8 mouse cellular contexts compared by ENCODE assay signal in genomic region chr4:41711705-41712375, GRCm38 (mm10). TPM values are rescaled to one million over a fixed set of nuclear protein-coding genes. Genes with fewer than 3 reads are reported as not detected.
DNase-seq lines count a peak whose midpoint lies in the region; ATAC-seq and TF ChIP-seq lines count a peak whose summit lies in the region.

No protein-coding gene starts in this region.

- no peaks in the 10 kb centered on the region for H3K27me3 ChIP-seq in heart, postnatal 0 days (ENCODE audit: control insufficient read depth, insufficient read depth, low read length)
- H3K27me3 ChIP-seq in hindbrain, embryonic 11.5 days (ENCODE audit: control insufficient read depth, insufficient read depth, low read length), result no peaks in the 10 kb centered on the region
- no peaks in the 10 kb centered on the region for H3K27me3 ChIP-seq in midbrain, embryonic 14.5 days (ENCODE audit: control insufficient read depth, insufficient read depth, low read length)
- H3K27me3 ChIP-seq in thymus, adult 2 months (ENCODE audit: control insufficient read depth, insufficient read depth, low read length), result no peaks in the 10 kb centered on the region

- H3K4me1 ChIP-seq in heart, postnatal 0 days (ENCODE audit: control insufficient read depth, insufficient read depth), result peaks cover 18% of the 10 kb centered on the region
- H3K4me1 ChIP-seq in bone marrow macrophage, adult 2 months (ENCODE audit: control insufficient read depth, insufficient read depth, low read length), result peaks cover 5% of the 10 kb centered on the region
- H3K4me1 ChIP-seq in hindbrain, embryonic 11.5 days (replicated peaks; ENCODE audit: control insufficient read depth, insufficient read depth, low read length), result peaks cover 15% of the 10 kb centered on the region
- peaks cover 29% of the 10 kb centered on the region for H3K4me1 ChIP-seq in midbrain, embryonic 14.5 days (ENCODE audit: control insufficient read depth, insufficient read depth, low read length)
- peaks cover 25% of the 10 kb centered on the region for H3K4me1 ChIP-seq in thymus, adult 2 months (replicated peaks; ENCODE audit: control insufficient read depth, insufficient read depth, low read length)

- no peaks in the 10 kb centered on the region for H3K9me3 ChIP-seq in heart, postnatal 0 days (replicated peaks; ENCODE audit: control insufficient read depth, low read length)
- H3K9me3 ChIP-seq in hindbrain, embryonic 11.5 days (ENCODE audit: control insufficient read depth, low read length), result no peaks in the 10 kb centered on the region
- no peaks in the 10 kb centered on the region for H3K9me3 ChIP-seq in midbrain, embryonic 14.5 days (ENCODE audit: control insufficient read depth, low read length)

- no peak overlapping the region for H3K27ac ChIP-seq in heart, postnatal 0 days (ENCODE audit: low read depth)
- H3K27ac ChIP-seq in bone marrow macrophage, adult 2 months (ENCODE audit: insufficient read depth, low read depth, low read length), result no peak overlapping the region
- H3K27ac ChIP-seq in hindbrain, embryonic 11.5 days (ENCODE audit: low read depth, low read length), result no peak overlapping the region; the same call in 1 of the 2 replicates
- no peak overlapping the region for H3K27ac ChIP-seq in midbrain, embryonic 14.5 days (replicated peaks; ENCODE audit: low read depth, low read length)
- H3K27ac ChIP-seq in thymus, adult 2 months (ENCODE audit: control insufficient read depth, insufficient read depth, low read length), result no peak overlapping the region

- TF ChIP-seq CTCF in heart, postnatal 0 days (IDR thresholded peaks at IDR 0.05; ENCODE audit: low read depth), result no peak
- TF ChIP-seq CTCF in bone marrow macrophage, adult 2 months (IDR thresholded peaks at IDR 0.05; ENCODE audit: low read depth, low read length), result no peak
- no peak for TF ChIP-seq CTCF in thymus, adult 2 months (IDR thresholded peaks at IDR 0.05; ENCODE audit: borderline replicate concordance, control insufficient read depth, extremely low read depth, insufficient read depth, low read length, poor library complexity)

- H3K4me3 ChIP-seq in heart, postnatal 0 days (ENCODE audit: low read depth, low read length), result peak overlapping the region; percentile 90
- peak overlapping the region; percentile 82 for H3K4me3 ChIP-seq in bone marrow macrophage, adult 2 months (ENCODE audit: insufficient read depth, low read length)
- peak overlapping the region; percentile 73 for H3K4me3 ChIP-seq in hindbrain, embryonic 11.5 days (ENCODE audit: low read depth, low read length)
- H3K4me3 ChIP-seq in midbrain, embryonic 14.5 days (replicated peaks; ENCODE audit: low read depth, low read length), result peak overlapping the region; percentile 79
- no peak overlapping the region for H3K4me3 ChIP-seq in thymus, adult 2 months (ENCODE audit: control insufficient read depth, insufficient read depth, low read length)

- TF ChIP-seq EP300 in heart, postnatal 0 days (IDR thresholded peaks at IDR 0.05; ENCODE audit: low read depth), result no peak

- ATAC-seq in heart, postnatal 0 days (ENCODE audit: insufficient read depth, low read depth), result no peak
- no peak for ATAC-seq in hindbrain, embryonic 11.5 days (ENCODE audit: low FRiP score)
- no peak for ATAC-seq in midbrain, embryonic 14.5 days (ENCODE audit: low FRiP score, low TSS enrichment)

- DNase-seq in heart, postnatal 0 days (ENCODE audit: low spot score), result no peak
- DNase-seq in heart, adult 9 months (ENCODE audit: low spot score in 2 of 2), result no peak
- peak; percentile 0 for DNase-seq in hindbrain, embryonic 11.5 days (ENCODE audit: low spot score)
- DNase-seq in midbrain, embryonic 14.5 days, result no peak
- no peak for DNase-seq in frontal cortex, postnatal 25 days (ENCODE audit: low spot score in 2 of 2)
- no peak for DNase-seq in urinary bladder, adult 2 months (ENCODE audit: low spot score)
- DNase-seq in thymus, adult 2 months, result no peak

- H3K9ac ChIP-seq in heart, postnatal 0 days (replicated peaks; ENCODE audit: low read depth, low read length), result no peak overlapping the region
- H3K9ac ChIP-seq in hindbrain, embryonic 11.5 days (ENCODE audit: low read depth, low read length), result peak overlapping the region; percentile 84
- H3K9ac ChIP-seq in midbrain, embryonic 14.5 days (replicated peaks; ENCODE audit: low read length), result peak overlapping the region; percentile 84

- H3K4me2 ChIP-seq in heart, postnatal 0 days (ENCODE audit: low read depth, low read length), result peak overlapping the region; percentile 83
- H3K4me2 ChIP-seq in hindbrain, embryonic 11.5 days (replicated peaks; ENCODE audit: low read depth, low read length), result peak overlapping the region; percentile 93
- peak overlapping the region; percentile 96 for H3K4me2 ChIP-seq in midbrain, embryonic 14.5 days (ENCODE audit: low read length)

- H3K36me3 ChIP-seq in heart, postnatal 0 days (replicated peaks; ENCODE audit: control insufficient read depth, insufficient read depth, low read length), result peaks cover 14% of the 10 kb centered on the region; the same call in 1 of the 2 replicates
- H3K36me3 ChIP-seq in hindbrain, embryonic 11.5 days (ENCODE audit: control insufficient read depth, insufficient read depth, low read length), result no peaks in the 10 kb centered on the region; the same call in 1 of the 2 replicates
- peaks cover 15% of the 10 kb centered on the region for H3K36me3 ChIP-seq in midbrain, embryonic 14.5 days (ENCODE audit: control insufficient read depth, insufficient read depth, low read length)
- no peaks in the 10 kb centered on the region for H3K36me3 ChIP-seq in thymus, adult 2 months (ENCODE audit: control insufficient read depth, insufficient read depth, low read length)

- WGBS in heart, postnatal 0 days, result 74% methylated on average over 16 of the region's 16 CpGs
- 79% methylated on average over 16 of the region's 16 CpGs for WGBS in hindbrain, embryonic 11.5 days
- 72% methylated on average over 16 of the region's 16 CpGs for WGBS in midbrain, embryonic 14.5 days
- 82% methylated on average over 16 of the region's 16 CpGs for WGBS in thymus, adult 2 months

- no peak for TF ChIP-seq POLR2A in bone marrow macrophage, adult 2 months (IDR thresholded peaks at IDR 0.05; ENCODE audit: borderline replicate concordance, low read depth, low read length)
- TF ChIP-seq POLR2A in thymus, adult 2 months (IDR thresholded peaks at IDR 0.05; ENCODE audit: control insufficient read depth, extremely low read depth, insufficient read depth, low read length, poor library complexity), result no peak

RNA-seq across cellular contexts. Expression of gene Rpp25l, which starts 1.5 kb away (rescaled TPM):
- 49.6 and 49.8 TPM in 2 replicates for total RNA-seq in heart, postnatal 0 days (2014; rRNA removed; ENCODE audit: low replicate concordance)
- 38.9 and 40.2 TPM in 2 replicates for polyA plus RNA-seq in heart, postnatal 0 days (2015; fragmentation: Nextera tagmentation; extraction: Ambion mirVana)
- 19.1 and 20.0 TPM in 2 replicates for polyA plus RNA-seq in bone marrow macrophage, adult 2 months (2012; ENCODE audit: insufficient read depth, insufficient read length, missing spikeins)
- 80.0 and 84.1 TPM in 2 replicates for polyA plus RNA-seq in hindbrain, embryonic 11.5 days (2014; fragmentation: Nextera tagmentation; extraction: Ambion mirVana)
- 62.2 and 64.1 TPM in 2 replicates for polyA plus RNA-seq in midbrain, embryonic 14.5 days (2014; fragmentation: Nextera tagmentation; extraction: Ambion mirVana)
- polyA plus RNA-seq in urinary bladder, adult 2 months (2012; rRNA removed), result 32.6 and 40.5 TPM in 2 replicates
- 82.8 and 94.9 TPM in 2 replicates for polyA plus RNA-seq in thymus, adult 2 months (2012; rRNA removed)

RNA-seq across cellular contexts. Expression of gene Dctn3, which starts 11.1 kb away (rescaled TPM):
- total RNA-seq in heart, postnatal 0 days (2014; rRNA removed; ENCODE audit: low replicate concordance), result 81.6 and 121 TPM in 2 replicates
- 161 and 165 TPM in 2 replicates for polyA plus RNA-seq in heart, postnatal 0 days (2015; fragmentation: Nextera tagmentation; extraction: Ambion mirVana)
- 75.2 and 75.7 TPM in 2 replicates for polyA plus RNA-seq in bone marrow macrophage, adult 2 months (2012; ENCODE audit: insufficient read depth, insufficient read length, missing spikeins)
- 187 and 192 TPM in 2 replicates for polyA plus RNA-seq in hindbrain, embryonic 11.5 days (2014; fragmentation: Nextera tagmentation; extraction: Ambion mirVana)
- 249 and 299 TPM in 2 replicates for polyA plus RNA-seq in midbrain, embryonic 14.5 days (2014; fragmentation: Nextera tagmentation; extraction: Ambion mirVana)
- 68.8 and 98.7 TPM in 2 replicates for polyA plus RNA-seq in urinary bladder, adult 2 months (2012; rRNA removed)
- polyA plus RNA-seq in thymus, adult 2 months (2012; rRNA removed), result 60.5 and 72.8 TPM in 2 replicates

RNA-seq across cellular contexts. Expression of gene Il11ra1, which starts 12.1 kb away (rescaled TPM):
- 77.1 and 110 TPM in 2 replicates for total RNA-seq in heart, postnatal 0 days (2014; rRNA removed; ENCODE audit: low replicate concordance)
- polyA plus RNA-seq in heart, postnatal 0 days (2015; fragmentation: Nextera tagmentation; extraction: Ambion mirVana), result 104 and 116 TPM in 2 replicates
- 36.8 and 43.2 TPM in 2 replicates for polyA plus RNA-seq in bone marrow macrophage, adult 2 months (2012; ENCODE audit: insufficient read depth, insufficient read length, missing spikeins)
- polyA plus RNA-seq in hindbrain, embryonic 11.5 days (2014; fragmentation: Nextera tagmentation; extraction: Ambion mirVana), result 83.7 TPM in 2 replicates
- polyA plus RNA-seq in midbrain, embryonic 14.5 days (2014; fragmentation: Nextera tagmentation; extraction: Ambion mirVana), result 28.1 and 32.1 TPM in 2 replicates
- 77.4 and 78.3 TPM in 2 replicates for polyA plus RNA-seq in urinary bladder, adult 2 months (2012; rRNA removed)
- polyA plus RNA-seq in thymus, adult 2 months (2012; rRNA removed), result 47.4 and 73.2 TPM in 2 replicates

RNA-seq across cellular contexts. Expression of gene Cntfr, which starts 15.0 kb away (rescaled TPM):
- total RNA-seq in heart, postnatal 0 days (2014; rRNA removed; ENCODE audit: low replicate concordance), result 0.31 TPM in 1 of 2 replicates, not detected in the other
- polyA plus RNA-seq in heart, postnatal 0 days (2015; fragmentation: Nextera tagmentation; extraction: Ambion mirVana), result 0.38 and 0.41 TPM in 2 replicates
- not detected in 2 replicates for polyA plus RNA-seq in bone marrow macrophage, adult 2 months (2012; ENCODE audit: insufficient read depth, insufficient read length, missing spikeins)
- polyA plus RNA-seq in hindbrain, embryonic 11.5 days (2014; fragmentation: Nextera tagmentation; extraction: Ambion mirVana), result 27.8 and 29.5 TPM in 2 replicates
- polyA plus RNA-seq in midbrain, embryonic 14.5 days (2014; fragmentation: Nextera tagmentation; extraction: Ambion mirVana), result 23.9 and 46.8 TPM in 2 replicates
- 28.6 and 49.0 TPM in 2 replicates for polyA plus RNA-seq in urinary bladder, adult 2 months (2012; rRNA removed)
- 2.3 and 3.0 TPM in 2 replicates for polyA plus RNA-seq in thymus, adult 2 months (2012; rRNA removed)

RNA-seq across cellular contexts. Expression of gene Arid3c, which starts 19.1 kb away (rescaled TPM):
- not detected in 2 replicates for total RNA-seq in heart, postnatal 0 days (2014; rRNA removed; ENCODE audit: low replicate concordance)
- polyA plus RNA-seq in heart, postnatal 0 days (2015; fragmentation: Nextera tagmentation; extraction: Ambion mirVana), result not detected in 2 replicates
- not detected in 2 replicates for polyA plus RNA-seq in bone marrow macrophage, adult 2 months (2012; ENCODE audit: insufficient read depth, insufficient read length, missing spikeins)
- polyA plus RNA-seq in hindbrain, embryonic 11.5 days (2014; fragmentation: Nextera tagmentation; extraction: Ambion mirVana), result 0.68 and 0.93 TPM in 2 replicates
- 0.47 and 0.70 TPM in 2 replicates for polyA plus RNA-seq in midbrain, embryonic 14.5 days (2014; fragmentation: Nextera tagmentation; extraction: Ambion mirVana)
- polyA plus RNA-seq in urinary bladder, adult 2 months (2012; rRNA removed), result 1.3 and 1.9 TPM in 2 replicates
- 0.06 and 0.15 TPM in 2 replicates for polyA plus RNA-seq in thymus, adult 2 months (2012; rRNA removed)
